15 mouse cellular contexts compared by ENCODE assay signal in the genomic region with DNA sequence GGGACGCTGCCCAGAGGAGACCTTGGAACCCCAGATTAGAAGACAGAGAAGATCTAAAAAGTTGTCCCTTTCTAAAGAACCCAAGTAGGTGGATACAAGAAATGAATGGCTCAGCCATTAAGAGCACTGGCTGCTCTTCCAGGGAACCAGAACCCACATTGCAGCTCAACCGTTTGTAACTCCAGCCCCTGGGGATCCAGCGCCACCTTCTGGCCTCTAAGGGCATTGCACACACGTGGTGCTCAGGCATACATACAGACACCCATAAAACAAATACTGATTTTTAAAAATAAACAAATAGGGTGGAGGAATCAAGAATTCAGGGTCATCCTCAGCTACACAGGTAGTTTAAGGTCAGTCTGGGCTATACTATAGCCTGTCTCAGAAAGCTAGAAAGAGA. TPM values are rescaled to one million over a fixed set of nuclear protein-coding genes. Genes with fewer than 3 reads are reported as not detected.
DNase-seq lines count a peak whose midpoint lies in the region; TF ChIP-seq lines count a peak whose summit lies in the region.
"Had no signal": no experiment of that assay in that cellular context is flagged by ENCODE, and none has a peak within 500 bp of the region (broad histone marks: within the 10 kb centered on the region; RNA-seq: fewer than 3 reads in every experiment).

No protein-coding gene starts in this region.

- no peaks in the 10 kb centered on the region for H3K36me3 ChIP-seq in liver, adult 2 months (ENCODE audit: control insufficient read depth, insufficient read depth, low read length)
- H3K36me3 ChIP-seq: liver, embryonic 15.5 days had no signal

- no peaks in the 10 kb centered on the region for H3K79me2 ChIP-seq in liver, adult 2 months (ENCODE audit: control insufficient read depth, insufficient read depth, low read length)

- TF ChIP-seq CTCF in liver, adult 2 months (IDR thresholded peaks at IDR 0.05; ENCODE audit: low read depth, low read length): peak; percentile 24
- peak; percentile 33; the same call in 1 of the 2 replicates for TF ChIP-seq CTCF in bone marrow, adult 2 months (IDR thresholded peaks at IDR 0.05; ENCODE audit: control insufficient read depth, insufficient read depth, low read length)

- no peak for TF ChIP-seq POLR2A in liver, adult 2 months (IDR thresholded peaks at IDR 0.05; ENCODE audit: extremely low read depth, insufficient read depth, low read length)
- TF ChIP-seq POLR2A in bone marrow, adult 2 months (IDR thresholded peaks at IDR 0.05; ENCODE audit: borderline replicate concordance, control insufficient read depth, low read depth, low read length): no peak

- no peak overlapping the region for H3K9ac ChIP-seq in liver, adult 2 months (ENCODE audit: low read depth, low read length)
- H3K9ac ChIP-seq: liver, embryonic 15.5 days had no signal

- H3K27me3 ChIP-seq in liver, adult 2 months (ENCODE audit: control insufficient read depth, insufficient read depth, low read length): 0 out of 2 replicates have a peak, but pooled peaks cover 2% of the 10 kb centered on the region

- no peak overlapping the region for H3K4me3 ChIP-seq in liver, adult 2 months (ENCODE audit: insufficient read depth, low read depth, low read length)
- H3K4me3 ChIP-seq in bone marrow, adult 2 months (replicated peaks; ENCODE audit: control insufficient read depth, low read depth, low read length): no peak overlapping the region
- H3K4me3 ChIP-seq: liver, embryonic 15.5 days had no signal

- peak; percentile 51 to 63 for DNase-seq in cerebellum, postnatal 10 days
- DNase-seq in cerebellum, adult 11 months: no peak
- no peak for DNase-seq in liver, adult 2 months (ENCODE audit: extremely low read depth, low read depth, low spot score)
- DNase-seq in liver: no peak
- DNase-seq in B cell, adult 2 months: peak; percentile 28 to 34
- no peak for DNase-seq in frontal cortex, postnatal 36 days (ENCODE audit: low spot score in 2 of 2)
- DNase-seq in left cerebral cortex, adult 18-20 months (ENCODE audit: low spot score in 2 of 2): no peak
- DNase-seq: adrenal gland, postnatal 10 days; cerebellum, adult 18-20 months; heart, adult 18-20 months; heart, postnatal 36 days had no signal

- H3K4me1 ChIP-seq in liver, adult 2 months (ENCODE audit: control insufficient read depth, insufficient read depth, low read length): no peaks in the 10 kb centered on the region
- no peaks in the 10 kb centered on the region for H3K4me1 ChIP-seq in bone marrow, adult 2 months (ENCODE audit: control insufficient read depth, insufficient read depth, low read length)
- H3K4me1 ChIP-seq: liver, embryonic 15.5 days had no signal

- 77% methylated on average over 4 of the region's 4 CpGs for WGBS in liver, adult 2 months
- WGBS in bone marrow, adult 2 months: 69% methylated on average over 4 of the region's 4 CpGs

- H3K27ac ChIP-seq in liver, adult 2 months (replicated peaks; ENCODE audit: insufficient read depth, low read depth, low read length): no peak overlapping the region
- no peak overlapping the region for H3K27ac ChIP-seq in bone marrow, adult 2 months (ENCODE audit: control insufficient read depth, insufficient read depth, low read depth, low read length, poor library complexity)
- H3K27ac ChIP-seq: liver, embryonic 15.5 days had no signal

RNA-seq across cellular contexts. Expression of a gene that starts 8.8 kb away (rescaled TPM):
- total RNA-seq in liver, adult 2 months (2014; rRNA removed): 0.07 and 0.09 TPM in 2 replicates
- 0.15 and 0.16 TPM in 2 replicates for polyA plus RNA-seq in liver, adult 2 months (2012; rRNA removed)
- polyA plus RNA-seq in bone marrow, adult 2 months (2011; ENCODE audit: insufficient read depth, insufficient read length, low replicate concordance, missing spikeins): not detected in 2 replicates
- 100 to 1,000 TPM; 117 to 130 TPM for total RNA-seq in left cerebral cortex, adult 18-20 months (2021)
- total RNA-seq: megakaryocyte progenitor cell, adult 5-6 weeks had no signal
- polyA plus RNA-seq: C2C12 had no signal

RNA-seq across cellular contexts. Expression of a gene that starts 30.6 kb away (rescaled TPM):
- total RNA-seq in liver, adult 2 months (2014; rRNA removed): 178 TPM in 2 replicates
- 1,040 and 1,373 TPM in 2 replicates for polyA plus RNA-seq in liver, adult 2 months (2012; rRNA removed)
- polyA plus RNA-seq in bone marrow, adult 2 months (2011; ENCODE audit: insufficient read depth, insufficient read length, low replicate concordance, missing spikeins): 21.4 and 36.6 TPM in 2 replicates
- 10 to 100 TPM; 19.1 to 20.7 TPM for total RNA-seq in left cerebral cortex, adult 18-20 months (2021)

RNA-seq across cellular contexts. Expression of a gene that starts 59.2 kb away (rescaled TPM):
- 11.2 and 15.3 TPM in 2 replicates for total RNA-seq in liver, adult 2 months (2014; rRNA removed)
- 35.4 and 38.0 TPM in 2 replicates for polyA plus RNA-seq in liver, adult 2 months (2012; rRNA removed)
- 27.5 and 41.1 TPM in 2 replicates for polyA plus RNA-seq in bone marrow, adult 2 months (2011; ENCODE audit: insufficient read depth, insufficient read length, low replicate concordance, missing spikeins)
- 1 to 10 TPM; 8.0 to 8.8 TPM for total RNA-seq in left cerebral cortex, adult 18-20 months (2021)

Comparison
In these comparisons a context has a peak if more than half of its experiments do, and no peak if none do; other contexts are left out.
1. DNase-seq: peak in cerebellum, postnatal 10 days (2 of 2) and B cell, adult 2 months (2 of 2); none in cerebellum, adult 11 months (single experiment), liver, adult 2 months (single experiment), liver (single experiment), frontal cortex, postnatal 36 days (0 of 2) and left cerebral cortex, adult 18-20 months (0 of 2).
2. RNA of a gene that starts 8.8 kb away (total RNA-seq): 117 to 130 TPM in left cerebral cortex, adult 18-20 months; 0.07 to 0.09 TPM in liver, adult 2 months; every median in the first group is over 100 times any median in the second.